Mouse (Mus musculus): ENCODE measurements at regions not wholly inside any gene's neighbourhood (a gene's known extent, or its start where the extent isn't known, plus 50 kb on each side); places are given as distances from the start of the nearest gene placed in this dataset.

DNA sequence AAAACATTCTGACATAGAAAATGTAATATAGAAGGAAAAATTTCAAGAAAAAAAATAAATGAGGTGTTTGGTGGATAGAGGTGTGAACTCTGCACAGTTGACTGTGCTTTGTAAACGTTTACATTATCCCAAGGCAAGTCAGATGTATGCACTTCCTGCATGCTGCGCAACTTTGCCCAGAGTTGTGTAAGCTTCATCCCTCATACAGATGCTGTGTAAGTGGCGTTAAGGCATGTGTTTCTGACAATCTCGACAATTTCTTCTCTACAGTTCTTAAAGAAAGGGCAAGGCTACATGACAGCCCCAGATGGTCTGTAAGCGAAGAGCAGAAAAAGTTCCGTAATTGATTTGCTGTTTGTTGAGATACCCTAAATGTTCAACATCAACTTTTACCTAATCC, 476.6 kb upstream of the Pitx2 start:
- ATAC-seq (replicated peaks; ENCODE audit: insufficient number of reproducible peaks, low FRiP score, low TSS enrichment, poor library complexity, severe bottlenecking) = no peak

DNA sequence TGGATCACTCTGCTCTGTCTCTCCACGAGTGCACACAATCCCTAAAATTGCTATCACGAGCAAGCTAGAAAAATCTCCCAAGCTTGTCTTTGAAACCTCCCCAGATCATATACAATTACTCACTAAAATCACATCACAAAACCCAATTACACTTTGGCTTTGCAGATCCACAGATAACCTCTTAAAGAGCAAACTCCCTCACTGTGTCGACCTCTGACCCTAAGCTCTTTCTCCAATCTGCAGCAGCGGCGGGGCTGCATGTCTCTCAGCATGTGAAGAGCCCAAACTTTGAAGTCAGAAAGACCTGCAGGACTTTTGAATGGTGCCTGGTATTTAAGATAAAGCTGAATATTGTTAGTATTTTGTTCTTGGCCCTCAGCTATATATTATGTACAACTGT, 479.4 kb upstream of the Pitx2 start:
- ATAC-seq (replicated peaks; ENCODE audit: insufficient number of reproducible peaks, low FRiP score, low TSS enrichment, poor library complexity, severe bottlenecking) = no peak

DNA sequence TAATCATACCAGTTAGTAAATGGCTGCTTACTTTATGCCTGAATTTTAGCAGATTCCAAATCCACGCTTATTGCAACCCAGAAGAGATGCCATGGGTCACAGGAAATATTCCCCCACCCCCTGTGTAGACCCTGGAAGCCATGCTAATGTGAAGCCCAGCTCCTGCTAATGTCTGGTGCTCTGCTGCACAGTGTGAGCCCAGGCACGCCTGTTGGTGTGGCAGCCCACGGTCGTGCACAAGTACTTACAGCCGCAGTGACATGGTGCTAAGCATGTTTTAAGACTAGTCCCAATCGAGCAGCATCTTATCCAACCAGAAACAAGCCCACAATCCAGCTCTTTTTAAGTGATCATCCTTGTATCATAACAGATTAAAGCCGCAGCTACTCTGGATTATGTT, 480.5 kb upstream of the Pitx2 start:
- ATAC-seq (replicated peaks; ENCODE audit: insufficient number of reproducible peaks, low FRiP score, low TSS enrichment, poor library complexity, severe bottlenecking) = no peak

DNA sequence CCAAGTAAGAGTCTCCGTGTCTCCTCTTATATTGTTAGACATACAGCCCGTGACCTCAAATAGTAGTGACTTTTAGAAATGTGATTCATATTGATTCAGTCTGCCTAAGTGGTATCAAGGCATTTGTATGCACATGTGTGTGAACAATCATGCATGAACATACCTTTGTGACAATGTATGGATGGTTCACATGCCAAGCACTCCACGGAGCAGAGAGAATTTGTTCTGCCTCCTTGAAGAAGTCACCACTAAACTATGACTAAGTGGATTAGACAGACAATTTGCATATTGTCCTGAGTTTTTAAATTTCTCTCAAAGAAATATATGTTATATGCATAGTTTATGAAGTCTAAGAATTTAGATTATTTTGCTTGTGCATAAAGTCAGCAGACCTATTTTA, 492.4 kb upstream of the Pitx2 start:
- no peak for ATAC-seq (replicated peaks; ENCODE audit: insufficient number of reproducible peaks, low FRiP score, low TSS enrichment, poor library complexity, severe bottlenecking)

DNA sequence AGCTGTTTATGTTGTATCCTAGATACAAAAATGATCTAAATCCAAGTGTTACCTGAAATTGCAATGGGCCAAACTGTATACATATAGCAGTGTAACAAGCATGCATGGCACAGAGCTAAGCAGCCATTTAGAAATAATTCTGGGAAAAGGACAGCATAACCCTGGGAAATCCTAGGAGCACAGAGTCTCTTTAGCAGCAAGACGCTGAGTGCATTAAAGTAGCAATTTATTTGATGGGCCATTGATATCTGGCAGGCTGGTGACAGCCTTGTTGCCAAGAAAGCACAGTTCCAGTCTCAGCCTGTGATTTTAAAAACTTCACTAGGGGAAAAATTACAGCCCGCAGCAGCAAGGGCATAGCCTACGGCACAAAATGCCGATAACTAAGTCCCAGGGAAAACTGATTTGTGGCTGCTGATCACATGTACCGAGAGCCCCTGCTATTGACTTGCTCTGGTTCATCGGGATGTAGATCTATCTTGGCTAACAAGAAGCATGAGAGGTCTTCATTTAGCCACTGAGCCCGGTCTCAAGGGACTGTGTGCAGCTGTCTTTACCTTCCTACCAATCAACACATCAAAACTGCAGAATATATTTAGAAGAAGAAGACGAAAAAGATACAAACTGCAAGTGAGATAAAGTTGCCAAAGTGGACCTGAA, 531.1 kb upstream of the Pitx2 start:
- no peak for ATAC-seq (replicated peaks; ENCODE audit: insufficient number of reproducible peaks, low FRiP score, low TSS enrichment, poor library complexity, severe bottlenecking)

DNA sequence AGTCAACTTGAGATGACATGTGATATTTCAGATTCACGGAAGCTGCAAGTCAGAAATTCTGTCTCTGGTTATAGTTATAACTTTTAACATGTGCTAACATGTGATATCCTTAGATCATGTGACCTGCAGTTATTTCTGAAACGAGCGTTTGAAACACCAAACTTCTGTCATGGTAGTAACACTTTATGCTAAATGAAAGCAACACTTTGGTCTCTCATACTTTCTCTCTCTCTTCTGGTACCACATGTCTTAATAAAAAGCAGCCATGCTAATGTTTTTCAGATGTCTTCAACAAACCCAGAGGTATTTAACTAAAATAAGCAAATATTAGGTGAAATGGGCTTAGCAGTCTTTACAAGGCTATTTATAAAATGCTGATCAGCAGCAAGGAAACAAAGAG, 534.5 kb upstream of the Pitx2 start:
- ATAC-seq (replicated peaks; ENCODE audit: insufficient number of reproducible peaks, low FRiP score, low TSS enrichment, poor library complexity, severe bottlenecking) = no peak

DNA sequence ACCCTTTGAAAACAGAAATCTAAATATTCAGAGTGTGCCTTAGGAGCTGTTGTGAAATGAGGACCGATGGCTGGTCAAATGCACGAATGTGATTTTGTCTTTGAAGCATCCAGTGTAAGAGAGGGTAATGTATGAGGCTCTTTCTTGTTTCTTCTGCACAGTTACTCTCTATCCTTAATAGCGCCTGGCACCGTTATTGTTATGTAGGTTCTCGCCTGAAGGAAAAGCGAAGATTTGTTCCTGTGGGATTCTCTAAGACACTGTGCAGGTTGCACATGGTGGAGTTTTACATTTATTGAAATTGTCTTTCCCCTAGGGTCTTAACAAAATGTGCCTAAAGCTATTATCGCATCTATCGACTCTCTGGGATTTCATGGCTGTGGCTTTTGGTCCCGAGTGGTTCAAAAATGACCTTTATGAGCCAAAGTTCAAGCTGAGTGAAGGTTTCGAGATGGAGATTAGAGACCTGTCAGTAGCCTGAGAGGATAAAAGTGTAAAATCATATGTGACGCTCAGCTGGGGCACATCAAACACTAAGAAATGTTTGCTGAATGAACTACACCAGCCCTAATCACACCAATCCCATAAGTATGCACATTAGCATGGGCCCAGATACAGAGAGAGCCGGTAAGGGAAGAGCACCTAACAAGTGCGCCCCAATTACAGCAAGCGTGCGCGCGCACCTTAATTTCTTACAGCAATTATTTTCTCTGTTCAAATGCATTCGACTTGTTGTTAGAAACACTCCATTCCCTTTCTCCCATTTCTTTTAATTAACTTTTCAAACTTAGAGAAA, 562.5 kb upstream of the Pitx2 start:
- ATAC-seq (replicated peaks; ENCODE audit: insufficient number of reproducible peaks, low FRiP score, low TSS enrichment, poor library complexity, severe bottlenecking) = no peak

DNA sequence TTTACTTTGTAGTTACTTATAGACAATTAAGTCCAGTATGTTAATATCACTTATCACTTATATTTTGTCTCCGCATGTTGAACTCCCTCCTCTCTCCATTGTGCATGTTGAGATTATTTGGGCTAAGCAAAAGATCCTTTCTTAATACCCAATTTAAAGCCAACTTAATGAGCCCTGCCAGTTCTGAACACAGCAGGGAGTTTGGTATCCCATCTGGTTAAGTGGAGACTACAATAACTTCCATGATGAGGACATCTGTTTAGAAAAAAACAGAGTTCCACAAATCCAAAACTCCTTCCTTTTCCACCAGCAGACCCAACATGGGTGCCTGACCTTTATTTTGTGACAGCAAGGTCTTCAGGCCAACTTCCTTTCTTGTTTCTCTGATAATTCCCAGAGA, 572.0 kb upstream of the Pitx2 start:
- no peak for ATAC-seq (replicated peaks; ENCODE audit: insufficient number of reproducible peaks, low FRiP score, low TSS enrichment, poor library complexity, severe bottlenecking)

DNA sequence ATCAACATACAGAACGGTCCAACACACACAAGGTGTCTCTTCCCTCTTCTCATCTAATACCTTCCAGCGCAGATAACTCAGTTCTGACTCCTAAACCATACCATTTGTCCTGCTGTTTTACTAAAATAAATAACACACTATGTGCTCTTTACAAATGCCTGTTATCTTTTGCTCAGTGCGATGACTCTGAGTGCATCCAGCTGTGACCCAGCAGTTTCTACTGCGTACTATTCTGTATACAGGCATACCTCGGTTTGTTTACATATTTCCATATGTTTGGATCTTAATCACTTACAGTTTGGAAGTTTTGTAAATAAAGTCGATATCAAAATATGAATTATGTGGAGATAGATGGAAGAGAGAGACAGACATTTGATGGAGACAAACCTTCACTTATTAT, 583.0 kb upstream of the Pitx2 start:
- no peak for ATAC-seq (replicated peaks; ENCODE audit: insufficient number of reproducible peaks, low FRiP score, low TSS enrichment, poor library complexity, severe bottlenecking)

DNA sequence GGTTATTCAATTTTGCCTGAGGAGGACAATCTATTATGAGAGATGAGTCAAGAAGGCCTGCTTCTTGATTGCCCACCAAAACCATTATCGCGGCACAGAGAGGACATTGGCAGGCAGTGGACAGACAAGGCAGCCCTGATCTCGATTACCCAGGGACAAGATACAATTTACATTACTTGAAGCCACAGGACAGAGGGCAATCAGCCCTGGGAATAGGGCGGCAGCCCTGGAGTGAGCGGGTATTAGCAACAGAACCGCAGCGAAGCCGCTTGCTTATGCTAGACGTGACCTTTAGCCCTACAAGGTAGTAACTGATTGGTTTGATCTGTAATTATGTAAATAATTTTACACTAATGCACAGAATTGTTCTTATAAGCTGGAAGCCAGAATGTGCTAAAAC, 586.0 kb upstream of the Pitx2 start:
- no peak for ATAC-seq (replicated peaks; ENCODE audit: insufficient number of reproducible peaks, low FRiP score, low TSS enrichment, poor library complexity, severe bottlenecking)

DNA sequence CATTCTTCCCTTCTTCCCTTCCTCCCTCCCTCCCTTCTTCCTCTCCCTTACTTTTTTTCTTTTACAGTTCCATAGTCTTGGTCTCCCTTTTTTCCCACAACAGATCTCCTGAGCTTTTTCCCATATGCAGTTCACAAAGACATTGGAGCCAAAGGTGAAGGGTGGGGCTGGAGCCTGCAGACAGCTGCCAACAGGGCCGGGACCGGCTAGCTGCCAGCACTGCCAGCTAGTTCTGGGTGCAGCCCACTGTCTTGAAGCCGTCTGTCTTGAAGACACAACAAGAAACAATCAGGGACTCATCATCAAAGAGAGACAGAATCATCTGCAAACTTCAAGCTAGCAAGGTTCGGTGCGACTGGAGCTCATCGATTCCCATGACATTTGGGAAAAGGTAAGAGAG, 588.9 kb upstream of the Pitx2 start:
- ATAC-seq (replicated peaks; ENCODE audit: insufficient number of reproducible peaks, low FRiP score, low TSS enrichment, poor library complexity, severe bottlenecking) = no peak

DNA sequence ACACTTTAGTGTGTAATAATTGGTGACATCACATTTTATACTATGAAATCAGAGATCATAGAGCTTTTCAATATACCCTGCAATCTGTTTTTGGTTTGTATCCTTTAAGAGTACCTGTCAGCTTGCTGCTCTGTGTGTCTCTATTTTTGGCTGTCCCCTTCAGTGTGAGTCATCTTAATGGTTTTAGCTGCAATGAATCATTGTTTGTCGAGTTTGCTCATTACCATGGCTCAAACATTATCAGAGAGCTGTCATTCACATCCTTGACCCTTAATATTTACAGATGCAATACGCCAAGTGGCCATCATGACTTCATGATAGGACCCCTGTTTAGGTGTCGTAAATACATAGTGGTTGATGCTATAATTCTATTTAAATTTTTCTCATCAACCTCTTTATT, 591.0 kb upstream of the Pitx2 start:
- ATAC-seq (replicated peaks; ENCODE audit: insufficient number of reproducible peaks, low FRiP score, low TSS enrichment, poor library complexity, severe bottlenecking) = no peak

DNA sequence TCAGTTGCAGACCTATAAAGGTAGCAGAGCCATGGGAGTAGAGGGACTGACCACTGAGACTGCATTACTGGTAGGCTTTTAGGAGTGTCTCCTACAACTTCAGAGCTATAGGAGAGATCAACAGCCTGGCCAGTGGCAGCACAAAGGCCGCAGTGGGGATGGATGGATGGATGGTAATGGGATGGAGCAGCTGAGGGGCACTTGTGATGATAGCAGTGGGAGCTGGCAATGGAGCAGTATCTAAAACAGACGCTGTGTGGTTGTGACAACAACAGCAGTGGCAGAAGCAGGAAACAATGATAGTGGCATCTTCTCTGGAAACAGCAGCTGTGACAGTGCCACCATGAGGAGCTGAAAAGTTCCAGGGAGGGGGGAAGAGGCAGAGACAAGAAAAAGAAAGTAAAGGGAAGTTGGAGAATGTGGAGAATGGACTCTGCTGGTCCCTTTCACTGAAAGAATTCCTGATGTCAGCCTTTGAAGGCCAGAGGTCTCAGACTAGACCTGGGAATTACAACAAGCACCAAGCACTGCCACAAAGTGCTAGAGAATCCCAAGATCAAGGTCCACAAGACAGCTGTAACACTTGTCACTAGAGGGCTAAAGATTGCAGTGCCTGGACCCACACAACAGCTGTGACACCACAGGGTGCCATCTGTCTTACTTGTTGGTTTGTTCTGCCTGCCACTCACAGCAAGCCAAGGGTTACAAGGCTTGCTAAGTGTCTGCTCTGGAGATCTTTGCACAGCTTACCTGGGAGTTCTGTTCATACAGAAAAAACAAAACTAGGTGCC, 624.1 kb upstream of the Pitx2 start:
- ATAC-seq (replicated peaks; ENCODE audit: insufficient number of reproducible peaks, low FRiP score, low TSS enrichment, poor library complexity, severe bottlenecking) = no peak

DNA sequence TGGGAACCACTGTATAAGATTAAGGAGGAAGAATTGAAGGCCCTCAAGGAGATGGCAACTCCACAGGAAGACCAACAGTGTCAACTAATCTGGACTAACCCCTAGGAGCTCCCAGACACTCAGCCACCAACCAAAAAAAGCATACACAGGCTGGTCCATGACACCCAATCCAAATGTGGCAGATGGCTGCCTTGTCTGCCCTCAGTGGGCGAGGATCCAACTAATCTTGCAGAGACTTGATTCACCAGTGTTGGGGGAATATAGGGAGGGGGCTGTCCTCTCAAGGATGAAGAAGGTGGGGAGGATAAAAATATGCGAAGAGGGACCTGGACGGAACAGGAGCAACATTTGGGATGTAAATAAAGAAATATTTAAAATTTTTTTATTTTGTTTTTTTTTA, 629.1 kb upstream of the Pitx2 start:
- no peak for ATAC-seq (replicated peaks; ENCODE audit: insufficient number of reproducible peaks, low FRiP score, low TSS enrichment, poor library complexity, severe bottlenecking)

DNA sequence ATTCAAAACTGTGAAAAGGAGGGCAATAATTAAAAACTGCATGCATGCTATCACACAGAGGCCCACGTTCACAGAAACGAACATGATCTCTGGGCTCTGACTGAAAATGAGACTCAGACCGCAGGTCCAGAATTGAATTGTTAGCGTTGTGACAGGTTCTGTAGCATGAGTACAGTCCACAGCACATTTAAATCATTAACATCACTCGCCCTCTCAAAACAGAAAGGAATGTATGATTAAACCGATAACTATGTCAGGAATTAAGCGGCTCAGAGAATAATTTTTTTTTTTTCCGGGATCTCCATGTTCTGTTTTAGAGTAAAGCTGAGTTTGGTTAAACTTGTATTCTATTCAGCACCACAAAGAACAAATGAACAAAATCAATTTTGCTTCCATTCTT, 634.3 kb upstream of the Pitx2 start:
- no peak for ATAC-seq (replicated peaks; ENCODE audit: insufficient number of reproducible peaks, low FRiP score, low TSS enrichment, poor library complexity, severe bottlenecking)

DNA sequence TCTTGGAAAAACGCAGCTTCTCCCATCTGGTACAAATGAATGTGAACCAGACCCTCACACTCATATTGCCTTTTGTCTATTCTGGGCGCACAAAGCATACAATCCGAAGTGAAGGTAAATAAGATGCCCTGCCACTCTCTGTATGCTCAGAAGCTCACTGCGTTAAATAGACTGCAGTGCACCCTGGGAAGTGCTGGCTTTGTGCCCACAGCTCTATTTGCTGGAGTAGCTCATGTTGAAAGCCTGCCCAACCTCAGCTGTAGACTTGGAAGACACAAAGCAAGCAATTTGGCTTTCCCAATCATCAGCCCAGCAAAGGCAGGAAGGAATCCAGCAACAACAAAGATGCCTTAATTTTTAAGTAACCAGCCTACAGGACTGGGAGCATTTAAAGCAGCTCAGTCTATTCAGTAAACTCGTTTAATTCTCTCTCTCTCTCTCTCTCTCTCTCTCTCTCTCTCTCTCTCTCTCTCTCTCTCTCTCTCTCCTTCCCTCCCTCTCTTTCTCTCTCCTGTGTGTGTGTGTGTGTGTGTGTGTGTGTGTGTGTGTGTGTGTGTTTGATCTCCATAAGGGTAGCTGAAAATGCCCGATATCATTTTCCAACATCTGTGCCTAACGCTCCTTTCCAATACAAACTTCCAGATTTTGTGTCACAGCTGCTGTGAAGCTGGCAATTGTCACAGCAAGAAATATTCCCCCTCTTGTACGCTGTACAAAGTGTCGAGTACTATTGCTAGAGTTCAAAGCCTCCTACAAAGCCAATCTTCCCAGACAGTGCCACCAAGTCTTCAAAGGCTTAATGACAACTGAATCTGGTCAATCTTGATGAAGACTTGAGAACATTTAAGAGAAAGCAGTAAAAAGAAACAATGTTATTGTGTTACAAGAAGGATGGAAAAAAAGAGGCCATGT, 650.5 kb upstream of the Fam241a start:
- no peak for ATAC-seq (replicated peaks; ENCODE audit: insufficient number of reproducible peaks, low FRiP score, low TSS enrichment, poor library complexity, severe bottlenecking)

DNA sequence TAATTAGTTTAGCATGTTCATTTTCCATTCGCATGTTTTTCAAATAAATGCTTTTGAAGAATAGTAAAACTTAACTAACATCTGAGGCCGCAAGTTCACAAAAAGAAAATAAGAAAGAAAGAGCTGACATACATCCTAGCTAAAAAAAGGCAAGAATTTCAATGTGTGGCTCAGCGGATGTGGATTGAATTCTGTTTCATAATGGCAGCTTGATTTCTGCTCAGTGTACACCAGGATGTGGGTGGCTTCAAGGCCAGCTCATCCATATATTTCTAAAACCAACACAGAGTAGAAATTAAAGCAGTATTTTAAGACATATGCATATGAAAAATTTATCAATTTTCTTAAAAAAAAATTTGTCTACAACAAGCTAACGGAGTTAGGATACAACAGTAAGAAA, 629.3 kb upstream of the Fam241a start:
- ATAC-seq (replicated peaks; ENCODE audit: insufficient number of reproducible peaks, low FRiP score, low TSS enrichment, poor library complexity, severe bottlenecking) = no peak

DNA sequence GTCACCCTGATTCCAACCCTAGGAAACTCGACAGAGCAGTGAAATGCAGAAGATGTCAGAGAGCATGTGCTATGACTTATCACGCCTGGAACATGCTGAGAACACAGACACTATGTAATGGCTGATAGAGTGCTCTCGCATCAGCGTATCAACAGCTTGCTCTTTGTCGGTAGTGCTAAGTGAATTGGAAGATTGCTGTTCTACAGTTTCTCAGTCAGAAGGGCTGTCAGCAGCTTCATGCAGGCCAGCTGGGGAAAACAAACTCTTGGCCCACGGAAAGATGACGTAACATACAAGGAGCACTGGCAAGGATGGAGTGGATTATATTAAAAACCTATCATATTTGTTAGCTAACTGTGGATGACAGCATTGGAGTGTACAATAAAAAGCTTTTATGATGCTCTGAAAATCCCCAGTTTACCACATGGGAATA, 624.6 kb upstream of the Fam241a start:
- ATAC-seq (replicated peaks; ENCODE audit: insufficient number of reproducible peaks, low FRiP score, low TSS enrichment, poor library complexity, severe bottlenecking) = no peak

DNA sequence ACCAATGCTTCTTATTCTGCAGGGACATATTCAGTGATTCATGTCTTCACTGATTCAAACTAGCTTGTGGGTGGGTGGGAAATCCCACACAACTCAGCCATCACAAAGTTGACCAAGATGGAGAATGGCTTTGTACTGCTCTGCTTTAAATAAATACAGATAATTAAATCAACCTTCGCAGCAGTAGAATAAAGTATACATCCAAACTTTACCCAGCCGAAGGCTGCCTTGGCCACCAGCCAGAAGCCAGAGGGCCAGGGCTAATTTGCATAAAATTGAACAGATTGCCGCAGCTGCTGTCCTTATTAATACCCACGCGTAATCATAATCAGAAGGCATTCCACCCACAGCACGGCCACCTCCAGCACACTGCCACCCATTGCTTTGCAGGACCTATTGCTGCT, 623.8 kb upstream of the Fam241a start:
- no peak for ATAC-seq (replicated peaks; ENCODE audit: insufficient number of reproducible peaks, low FRiP score, low TSS enrichment, poor library complexity, severe bottlenecking)

Data from monocyte, adult 5-6 weeks (primary cell).